Mouse (Mus musculus) stomach, embryonic 14.5 days (tissue): ENCODE measurements at regions not wholly inside any gene's neighbourhood (a gene's known extent, or its start where the extent isn't known, plus 50 kb on each side); places are given as distances from the start of the nearest gene placed in this dataset.

Experiments
- ATAC-seq: fragments of 200-750 bp; cut with Nextera tagmentation; 2 replicates; pipeline ENCODE4 v1.8.0; 2017; ENCODE audit warnings: low read depth, moderate TSS enrichment; ENCODE audit not compliant: insufficient number of reproducible peaks, insufficient read depth, low FRiP score
- H3K27ac ChIP-seq: fragments of 300-500 bp; sonication (generic); 2 replicates; pipeline ENCODE4 v1.5.1; 2014; ENCODE audit warnings: mild to moderate bottlenecking, low read length, moderate library complexity, mixed read lengths
- H3K27me3 ChIP-seq: fragments of 300-500 bp; sonication (generic); 2 replicates; pipeline ENCODE4 v1.6.1; 2014; ENCODE audit warnings: low read length, control low read depth, mixed read lengths; ENCODE audit not compliant: control insufficient read depth, insufficient read depth
- H3K36me3 ChIP-seq: fragments of 300-500 bp; sonication (generic); 2 replicates; pipeline ENCODE4 v1.6.1; 2014; ENCODE audit warnings: mild to moderate bottlenecking, control low read depth, low read length, moderate library complexity, mixed read lengths; ENCODE audit not compliant: control insufficient read depth, insufficient read depth
- H3K4me1 ChIP-seq: fragments of 300-500 bp; sonication (generic); 2 replicates; pipeline ENCODE4 v1.6.1; 2014; ENCODE audit warnings: low read length, control low read depth, mixed read lengths; ENCODE audit not compliant: control insufficient read depth, insufficient read depth
- H3K4me2 ChIP-seq: fragments of 300-500 bp; sonication (generic); replicated peaks from 2 replicates; pipeline ENCODE4 v1.6.1; 2014; ENCODE audit warnings: low read depth, low read length, control low read depth
- H3K4me3 ChIP-seq: fragments of 300-500 bp; sonication (generic); 2 replicates; pipeline ENCODE4 v1.5.1; 2014; ENCODE audit warnings: low read depth, low read length, control low read depth
- H3K9ac ChIP-seq: fragments of 300-500 bp; sonication (generic); replicated peaks from 2 replicates; pipeline ENCODE4 v1.6.1; 2014; ENCODE audit warnings: low read depth, mild to moderate bottlenecking, control low read depth, low read length, moderate library complexity, mixed read lengths
- H3K9me3 ChIP-seq: fragments of 300-500 bp; sonication (generic); 2 replicates; pipeline ENCODE4 v1.6.1; 2016; ENCODE audit warnings: low read depth, low read length, control low read depth; ENCODE audit not compliant: control insufficient read depth
- WGBS: fragments of 180-500 bp; shearing (Covaris S2); extraction: QIAGEN DNeasy Blood & Tissue Kit; methylation state at CpG from one replicate; pipeline ENCODE4 v1.1.7; 2014; 5-methylcytosine and 5-hydroxymethylcytosine counted together

GRCm38 (mm10) chr4:11903861-11904260 is 77.2 kb downstream of the Gm10604 start:
- Histone ChIP-seq H3K4me3 (no peak overlapping the region), H3K36me3 (no peaks in the 10 kb centered on the region), H3K27ac (no peak overlapping the region), H3K9me3 (no peaks in the 10 kb centered on the region), H3K9ac (no peak overlapping the region), H3K4me2 (no peak overlapping the region), H3K4me1 (peaks cover 4% of the 10 kb centered on the region; the same call in 1 of the 2 replicates), H3K27me3 (no peaks in the 10 kb centered on the region)
- WGBS: 100% methylated on average over 1 of the region's 1 CpGs
- no peak for ATAC-seq

- no peak overlapping the region for H3K4me2 ChIP-seq
- H3K9me3 ChIP-seq: no peaks in the 10 kb centered on the region
- no peaks in the 10 kb centered on the region for H3K36me3 ChIP-seq
- H3K27me3 ChIP-seq: no peaks in the 10 kb centered on the region
- H3K9ac ChIP-seq: no peak overlapping the region
- no peak for ATAC-seq
- H3K4me1 ChIP-seq: peaks cover 4% of the 10 kb centered on the region; the same call in 1 of the 2 replicates
- WGBS: 97% methylated on average over 5 of the region's 5 CpGs
- H3K27ac ChIP-seq: no peak overlapping the region
- no peak overlapping the region for H3K4me3 ChIP-seq
Measured at GRCm38 (mm10) chr4:11903401-11903800, 77.7 kb downstream of the Gm10604 start.

DNA sequence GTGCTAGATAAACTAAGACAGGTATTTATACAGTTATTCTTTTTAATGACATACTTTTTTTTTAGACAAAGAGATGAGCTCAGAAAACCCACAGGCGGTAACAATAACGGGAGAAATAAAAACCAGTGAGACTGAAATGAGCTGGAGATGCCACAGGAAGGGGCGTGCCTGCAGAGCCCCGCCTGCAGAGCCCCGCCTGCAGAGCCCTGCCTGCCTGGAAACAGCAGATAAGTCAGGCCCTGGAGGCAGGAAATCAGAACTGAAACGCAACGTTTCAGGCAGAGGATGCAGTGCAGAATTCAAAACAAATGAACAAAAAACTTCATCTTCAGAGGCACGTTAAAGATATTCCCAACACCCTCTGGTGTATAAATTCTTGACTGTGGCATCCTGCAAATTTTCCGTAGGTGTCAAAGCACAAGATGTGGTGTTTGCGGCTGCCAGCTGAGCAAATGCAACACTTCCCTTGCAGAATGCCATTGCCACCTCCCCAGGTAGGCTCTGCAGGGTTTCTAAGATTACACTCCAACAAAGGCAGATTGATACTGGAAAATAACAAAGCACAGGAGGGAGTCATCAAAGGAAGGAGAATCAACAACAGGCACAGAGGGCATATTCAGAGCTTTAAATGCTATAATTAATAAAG is 81.0 kb downstream of the Gm10604 start:
- H3K4me2 ChIP-seq: no peak overlapping the region
- no peak overlapping the region for H3K4me3 ChIP-seq
- 9% methylated on average over 10 of the region's 10 CpGs for WGBS
- no peaks in the 10 kb centered on the region for H3K9me3 ChIP-seq
- H3K4me1 ChIP-seq: peaks cover 4% of the 10 kb centered on the region; the same call in 1 of the 2 replicates
- no peaks in the 10 kb centered on the region for H3K27me3 ChIP-seq
- H3K36me3 ChIP-seq: no peaks in the 10 kb centered on the region
- 0 out of 2 replicates have a peak, but pooled peaks have one; percentile 71 for ATAC-seq
- no peak overlapping the region for H3K27ac ChIP-seq
- no peak overlapping the region for H3K9ac ChIP-seq

DNA sequence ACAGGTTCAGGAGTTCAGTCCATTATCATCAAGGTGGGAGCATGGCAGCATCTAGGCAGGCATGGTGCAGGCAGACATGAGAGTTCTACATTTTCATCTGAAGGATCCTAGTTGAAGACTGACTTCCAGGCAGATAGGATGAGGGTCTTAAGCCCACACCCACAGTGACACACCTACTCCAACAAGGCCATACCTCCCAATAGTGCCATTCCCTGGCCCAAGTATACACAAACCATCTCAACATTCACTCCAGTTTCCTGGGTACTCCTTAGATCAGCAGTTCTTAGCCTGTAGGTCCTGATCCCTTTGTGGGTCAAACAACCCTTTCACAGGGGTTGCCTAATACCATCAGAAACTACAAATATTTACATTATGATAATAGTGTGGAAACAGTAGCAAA is 83.8 kb downstream of the Gm10604 start:
- Histone ChIP-seq H3K9me3 (no peaks in the 10 kb centered on the region), H3K27ac (no peak overlapping the region), H3K4me1 (peaks cover 4% of the 10 kb centered on the region; the same call in 1 of the 2 replicates), H3K27me3 (no peaks in the 10 kb centered on the region), H3K4me3 (no peak overlapping the region), H3K9ac (no peak overlapping the region), H3K4me2 (no peak overlapping the region), H3K36me3 (no peaks in the 10 kb centered on the region)
- ATAC-seq: no peak

GRCm38 (mm10) chr4:11895857-11896825 is 84.9 kb downstream of the Gm10604 start:
- H3K4me2 ChIP-seq: no peak overlapping the region
- no peak overlapping the region for H3K9ac ChIP-seq
- no peaks in the 10 kb centered on the region for H3K9me3 ChIP-seq
- H3K4me3 ChIP-seq: no peak overlapping the region
- no peak overlapping the region for H3K27ac ChIP-seq
- WGBS: 67% methylated on average over 6 of the region's 6 CpGs
- H3K36me3 ChIP-seq: no peaks in the 10 kb centered on the region
- H3K27me3 ChIP-seq: no peaks in the 10 kb centered on the region
- no peak for ATAC-seq
- H3K4me1 ChIP-seq: peaks cover 4% of the 10 kb centered on the region; the same call in 1 of the 2 replicates

- no peak for ATAC-seq
- no peaks in the 10 kb centered on the region for H3K9me3 ChIP-seq
- 73% methylated on average over 9 of the region's 9 CpGs for WGBS
- H3K4me3 ChIP-seq: no peak overlapping the region
- no peak overlapping the region for H3K4me2 ChIP-seq
- H3K27ac ChIP-seq: no peak overlapping the region
- no peaks in the 10 kb centered on the region for H3K27me3 ChIP-seq
- H3K4me1 ChIP-seq: no peaks in the 10 kb centered on the region
- H3K9ac ChIP-seq: no peak overlapping the region
- H3K36me3 ChIP-seq: no peaks in the 10 kb centered on the region
Measured at GRCm38 (mm10) chr4:11893560-11894205, 87.4 kb downstream of the Gm10604 start.

DNA sequence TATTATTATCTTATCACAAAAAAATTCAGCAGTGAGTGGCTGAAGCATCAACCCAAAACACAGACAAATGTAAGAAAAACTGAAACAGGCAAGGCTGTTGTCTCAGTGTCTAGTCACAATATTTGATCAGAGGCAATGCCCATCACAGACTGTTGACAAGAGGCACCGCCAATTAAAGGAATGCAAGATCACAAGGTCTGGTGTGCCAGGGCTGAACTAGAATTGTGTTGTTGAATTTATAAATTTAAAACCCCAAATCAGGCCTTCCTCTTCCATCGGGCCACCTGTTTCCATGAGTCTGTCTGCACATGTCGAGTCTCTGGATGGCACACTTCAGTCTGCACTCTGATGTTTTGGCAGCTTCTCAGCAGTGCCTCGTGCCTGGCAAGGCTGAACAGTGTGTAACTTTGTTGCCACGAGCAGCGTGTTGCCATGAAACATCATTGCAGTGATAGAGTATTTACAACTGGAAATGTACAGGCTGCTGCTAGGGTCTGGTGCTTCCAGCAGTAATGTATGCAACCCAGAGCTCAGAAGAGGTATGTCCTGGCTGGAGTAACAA is 91.9 kb downstream of the Gm10604 start:
- ATAC-seq: no peak
- 75% methylated on average over 6 of the region's 6 CpGs for WGBS
- Histone ChIP-seq H3K27ac (no peak overlapping the region; the same call in 1 of the 2 replicates), H3K4me1 (no peaks in the 10 kb centered on the region; the same call in 1 of the 2 replicates), H3K9me3 (no peaks in the 10 kb centered on the region), H3K4me3 (no peak overlapping the region), H3K36me3 (no peaks in the 10 kb centered on the region), H3K27me3 (no peaks in the 10 kb centered on the region), H3K9ac (no peak overlapping the region), H3K4me2 (no peak overlapping the region)

DNA sequence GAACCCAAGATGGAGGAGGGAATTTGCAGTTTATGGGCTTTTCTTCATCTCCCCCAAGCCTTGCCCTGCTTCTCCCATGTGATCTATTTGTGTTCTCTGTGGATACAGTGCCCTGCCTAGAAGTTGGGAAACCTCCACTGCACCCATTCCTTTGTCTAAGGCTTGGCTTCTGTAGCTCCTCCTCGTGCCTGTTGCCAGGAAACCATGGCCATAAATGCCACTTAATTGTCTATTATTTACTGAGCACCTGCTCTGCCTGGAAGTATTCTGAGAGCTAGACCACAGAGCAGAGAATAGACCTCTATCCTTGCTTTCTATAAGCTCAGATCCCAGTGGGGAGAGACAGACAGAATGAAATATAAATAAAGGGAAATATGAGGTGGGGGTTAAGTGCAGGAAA is 93.7 kb downstream of the Gm10604 start:
- peak; percentile 46 for ATAC-seq
- no peak overlapping the region for H3K9ac ChIP-seq
- H3K27me3 ChIP-seq: no peaks in the 10 kb centered on the region
- no peaks in the 10 kb centered on the region for H3K36me3 ChIP-seq
- H3K4me1 ChIP-seq: no peaks in the 10 kb centered on the region; the same call in 1 of the 2 replicates
- H3K9me3 ChIP-seq: no peaks in the 10 kb centered on the region
- H3K4me2 ChIP-seq: no peak overlapping the region
- H3K4me3 ChIP-seq: no peak overlapping the region
- 10% methylated on average over 1 of the region's 1 CpGs for WGBS
- no peak overlapping the region for H3K27ac ChIP-seq
